Mouse (Mus musculus) E14TG2a.4 (cell line): ENCODE data around the gene Cpm.

Experiments
- CTCF ChIP-seq: conservative IDR thresholded peaks from 2 replicates; pipeline ENCODE4 v1.5.1; 2014; ENCODE audit warnings: low read length
- NANOG ChIP-seq: IDR thresholded peaks from 2 replicates; pipeline ENCODE4 v1.6.1; 2014; ENCODE audit warnings: borderline replicate concordance, low read length, mixed read lengths
- POU5F1 ChIP-seq: IDR thresholded peaks from 2 replicates; pipeline ENCODE4 v1.6.1; 2014; ENCODE audit warnings: low read length, borderline replicate concordance

GRCm38 (mm10) chr10:117726888-117727385 lies 97.6 kb downstream of the Cpm start:
- no peak for TF ChIP-seq CTCF
- no peak for TF ChIP-seq POU5F1
- no peak for TF ChIP-seq NANOG
